Mouse (Mus musculus): ENCODE data around the gene Crhbp. TPM values are rescaled to one million over a fixed set of nuclear protein-coding genes. Genes with fewer than 3 reads are reported as not detected.

Crhbp gene
- polyA plus RNA-seq, 1 experiment = 0.32 TPM

- Histone ChIP-seq H3K79me2 (ENCODE audit: control insufficient read depth, insufficient read depth) (no peaks in the 10 kb centered on the region), H3K27me3 (ENCODE audit: control insufficient read depth, insufficient read depth, insufficient read length) (no peaks in the 10 kb centered on the region), H3K4me3 (no peak overlapping the region), H3K4me2 (ENCODE audit: low read depth) (no peak overlapping the region), H3ac (ENCODE audit: control insufficient read depth, insufficient read length) (no peak overlapping the region), H3K36me3 (ENCODE audit: control insufficient read depth, insufficient read depth) (no peaks in the 10 kb centered on the region)
- TF ChIP-seq POLR2A (IDR thresholded peaks at IDR 0.05; ENCODE audit: insufficient read length, low read depth) (no peak), SRF (IDR thresholded peaks at IDR 0.05; ENCODE audit: control insufficient read depth, insufficient read length, low read depth) (no peak), REST (IDR thresholded peaks at IDR 0.05; ENCODE audit: insufficient read depth, insufficient read length) (no peak), E2F4 (IDR thresholded peaks at IDR 0.05; ENCODE audit: insufficient read depth) (no peak), POLR2AphosphoS2 (IDR thresholded peaks at IDR 0.05; ENCODE audit: insufficient read length, low read depth) (no peak), MYOG (IDR thresholded peaks at IDR 0.05; ENCODE audit: control insufficient read depth in 1 of 3, insufficient read depth in 1 of 3, insufficient read length in 2 of 3, low read depth in 2 of 3) (no peak), TCF3 (IDR thresholded peaks at IDR 0.05; ENCODE audit: insufficient read length, low read depth) (no peak), USF1 (IDR thresholded peaks at IDR 0.05; ENCODE audit: low read depth) (no peak), TCF12 (IDR thresholded peaks at IDR 0.05; ENCODE audit: insufficient read depth, poor library complexity, severe bottlenecking) (no peak), MYOD1 (IDR thresholded peaks at IDR 0.05; ENCODE audit: control insufficient read depth in 1 of 3, insufficient read length in 2 of 3, low read depth in 2 of 3) (no peak), CEBPB (IDR thresholded peaks at IDR 0.05; ENCODE audit: insufficient read depth, poor library complexity, severe bottlenecking) (no peak), MAX (IDR thresholded peaks at IDR 0.05; ENCODE audit: low read depth) (no peak)
Observed at GRCm38 (mm10) chr13:95418575-95419203, 26.0 kb downstream of the Crhbp start.

- Histone ChIP-seq H3K4me2 (ENCODE audit: low read depth) (no peak overlapping the region), H3K27me3 (ENCODE audit: control insufficient read depth, insufficient read depth, insufficient read length) (no peaks in the 10 kb centered on the region), H3K36me3 (ENCODE audit: control insufficient read depth, insufficient read depth) (no peaks in the 10 kb centered on the region), H3K4me3 (no peak overlapping the region), H3K79me2 (ENCODE audit: control insufficient read depth, insufficient read depth) (no peaks in the 10 kb centered on the region), H3ac (ENCODE audit: control insufficient read depth, insufficient read length) (no peak overlapping the region)
- TF ChIP-seq TCF3 (IDR thresholded peaks at IDR 0.05; ENCODE audit: insufficient read length, low read depth) = no peak
- TF ChIP-seq TCF12 (IDR thresholded peaks at IDR 0.05; ENCODE audit: insufficient read depth, poor library complexity, severe bottlenecking) = no peak
- no peak for TF ChIP-seq MYOG (IDR thresholded peaks at IDR 0.05; ENCODE audit: control insufficient read depth in 1 of 3, insufficient read depth in 1 of 3, insufficient read length in 2 of 3, low read depth in 2 of 3)
- TF ChIP-seq SRF (IDR thresholded peaks at IDR 0.05; ENCODE audit: control insufficient read depth, insufficient read length, low read depth) = no peak
- TF ChIP-seq E2F4 (IDR thresholded peaks at IDR 0.05; ENCODE audit: insufficient read depth) = no peak
Observed at GRCm38 (mm10) chr13:95412257-95412656, 32.5 kb downstream of the Crhbp start.

- H3K4me2 ChIP-seq (ENCODE audit: low read depth) = no peak overlapping the region
- H3K79me2 ChIP-seq (ENCODE audit: control insufficient read depth, insufficient read depth) = no peaks in the 10 kb centered on the region
- no peaks in the 10 kb centered on the region for H3K36me3 ChIP-seq (ENCODE audit: control insufficient read depth, insufficient read depth)
- H3ac ChIP-seq (ENCODE audit: control insufficient read depth, insufficient read length) = no peak overlapping the region
- no peaks in the 10 kb centered on the region for H3K27me3 ChIP-seq (ENCODE audit: control insufficient read depth, insufficient read depth, insufficient read length)
- H3K4me3 ChIP-seq = no peak overlapping the region
- TF ChIP-seq POLR2A (IDR thresholded peaks at IDR 0.05; ENCODE audit: insufficient read length, low read depth) = no peak
- no peak for TF ChIP-seq TCF3 (IDR thresholded peaks at IDR 0.05; ENCODE audit: insufficient read length, low read depth)
- no peak for TF ChIP-seq TCF12 (IDR thresholded peaks at IDR 0.05; ENCODE audit: insufficient read depth, poor library complexity, severe bottlenecking)
- TF ChIP-seq SRF (IDR thresholded peaks at IDR 0.05; ENCODE audit: control insufficient read depth, insufficient read length, low read depth) = no peak
- no peak for TF ChIP-seq MYOD1 (IDR thresholded peaks at IDR 0.05; ENCODE audit: control insufficient read depth in 1 of 3, insufficient read length in 2 of 3, low read depth in 2 of 3)
- TF ChIP-seq REST (IDR thresholded peaks at IDR 0.05; ENCODE audit: insufficient read depth, insufficient read length) = no peak
- TF ChIP-seq POLR2AphosphoS2 (IDR thresholded peaks at IDR 0.05; ENCODE audit: insufficient read length, low read depth) = no peak
- TF ChIP-seq CEBPB (IDR thresholded peaks at IDR 0.05; ENCODE audit: insufficient read depth, poor library complexity, severe bottlenecking) = no peak
- TF ChIP-seq USF1 (IDR thresholded peaks at IDR 0.05; ENCODE audit: low read depth) = no peak
- TF ChIP-seq E2F4 (IDR thresholded peaks at IDR 0.05; ENCODE audit: insufficient read depth) = no peak
- no peak for TF ChIP-seq MAX (IDR thresholded peaks at IDR 0.05; ENCODE audit: low read depth)
- no peak for TF ChIP-seq MYOG (IDR thresholded peaks at IDR 0.05; ENCODE audit: control insufficient read depth in 1 of 3, insufficient read depth in 1 of 3, insufficient read length in 2 of 3, low read depth in 2 of 3)
Observed at GRCm38 (mm10) chr13:95393242-95393641, 51.5 kb downstream of the Crhbp start.

- Histone ChIP-seq H3K36me3 (ENCODE audit: control insufficient read depth, insufficient read depth) (no peaks in the 10 kb centered on the region), H3ac (ENCODE audit: control insufficient read depth, insufficient read length) (no peak overlapping the region), H3K79me2 (ENCODE audit: control insufficient read depth, insufficient read depth) (no peaks in the 10 kb centered on the region), H3K27me3 (ENCODE audit: control insufficient read depth, insufficient read depth, insufficient read length) (no peaks in the 10 kb centered on the region), H3K4me3 (no peak overlapping the region), H3K4me2 (ENCODE audit: low read depth) (no peak overlapping the region)
- TF ChIP-seq MYOD1 (IDR thresholded peaks at IDR 0.05; ENCODE audit: control insufficient read depth in 1 of 3, insufficient read length in 2 of 3, low read depth in 2 of 3) (no peak), USF1 (IDR thresholded peaks at IDR 0.05; ENCODE audit: low read depth) (no peak), SRF (IDR thresholded peaks at IDR 0.05; ENCODE audit: control insufficient read depth, insufficient read length, low read depth) (no peak), TCF3 (IDR thresholded peaks at IDR 0.05; ENCODE audit: insufficient read length, low read depth) (no peak), POLR2AphosphoS2 (IDR thresholded peaks at IDR 0.05; ENCODE audit: insufficient read length, low read depth) (no peak), TCF12 (IDR thresholded peaks at IDR 0.05; ENCODE audit: insufficient read depth, poor library complexity, severe bottlenecking) (no peak)
Observed at GRCm38 (mm10) chr13:95389866-95390865, 54.6 kb downstream of the Crhbp start.

Measured in myocyte (in vitro differentiated cells).